Mouse (Mus musculus) erythroblast, embryonic 14.5 days (primary cell): ENCODE measurements around the gene Xpnpep1. TPM values are rescaled to one million over a fixed set of nuclear protein-coding genes. Genes with fewer than 3 reads are reported as not detected.

Source experiments
- H3K27me3 ChIP-seq: 2 replicates; pipeline ENCODE4 v1.6.1; 2012; ENCODE audit warnings: inconsistent platforms; ENCODE audit not compliant: control insufficient read depth
- H3K36me3 ChIP-seq: 2 replicates; pipeline ENCODE4 v1.6.1; 2012; ENCODE audit warnings: mild to moderate bottlenecking, inconsistent platforms; ENCODE audit not compliant: control insufficient read depth
- H3K4me1 ChIP-seq: 2 replicates; pipeline ENCODE4 v1.6.1; 2012; ENCODE audit warnings: inconsistent platforms; ENCODE audit not compliant: control insufficient read depth
- H3K4me3 ChIP-seq: replicated peaks from 2 replicates; pipeline ENCODE3; 2012; ENCODE audit warnings: moderate library complexity, mild to moderate bottlenecking, inconsistent platforms
- H3K9me3 ChIP-seq: 2 replicates; pipeline ENCODE4 v1.6.1; 2012; ENCODE audit warnings: low read length, inconsistent platforms, mixed read lengths; ENCODE audit not compliant: control insufficient read depth
- GATA1 ChIP-seq: IDR thresholded peaks from 2 replicates; pipeline ENCODE4 v1.6.1; 2012; ENCODE audit warnings: low read length, inconsistent platforms, mixed read lengths
- TAL1 ChIP-seq: IDR thresholded peaks from 3 replicates; pipeline ENCODE4 v1.6.1; 2012; ENCODE audit warnings: low read length, inconsistent platforms, mixed read lengths
- polyA plus RNA-seq: library from polyadenylated mRNA; stranded (reverse); fragments of >175 nt; gene quantifications from 2 replicates; pipeline ENCODE4 v1.2.3, GENCODE M21; 2012

The Xpnpep1 gene
- polyA plus RNA-seq, 1 experiment = 5.7 TPM

- no peak overlapping the region for H3K4me3 ChIP-seq
- no peaks in the 10 kb centered on the region for H3K9me3 ChIP-seq
- peaks cover 6% of the 10 kb centered on the region for H3K27me3 ChIP-seq
- TF ChIP-seq GATA1 = no peak
- no peak for TF ChIP-seq TAL1
- no peaks in the 10 kb centered on the region for H3K4me1 ChIP-seq
- H3K36me3 ChIP-seq = no peaks in the 10 kb centered on the region
These were observed 38.5 kb upstream of the Xpnpep1 start for GRCm38 (mm10) chr19:53078271-53079085.

- H3K4me3 ChIP-seq = no peak overlapping the region
- H3K36me3 ChIP-seq = no peaks in the 10 kb centered on the region
- peaks cover 6% of the 10 kb centered on the region for H3K27me3 ChIP-seq
- H3K4me1 ChIP-seq = no peaks in the 10 kb centered on the region
- no peaks in the 10 kb centered on the region for H3K9me3 ChIP-seq
- no peak for TF ChIP-seq GATA1
- no peak for TF ChIP-seq TAL1
These were observed 37.3 kb upstream of the Xpnpep1 start for GRCm38 (mm10) chr19:53077278-53077677.

- H3K4me1 ChIP-seq = no peaks in the 10 kb centered on the region
- no peaks in the 10 kb centered on the region for H3K36me3 ChIP-seq
- H3K27me3 ChIP-seq = peaks cover 6% of the 10 kb centered on the region
- TF ChIP-seq GATA1 = no peak
- TF ChIP-seq TAL1 = no peak
- H3K4me3 ChIP-seq = no peak overlapping the region
- no peaks in the 10 kb centered on the region for H3K9me3 ChIP-seq
These were observed 36.4 kb upstream of the Xpnpep1 start for GRCm38 (mm10) chr19:53076238-53076981.

- no peaks in the 10 kb centered on the region for H3K4me1 ChIP-seq
- peaks cover 4% of the 10 kb centered on the region for H3K27me3 ChIP-seq
These were observed 35.9 kb upstream of the Xpnpep1 start for GRCm38 (mm10) chr19:53075896-53076237.

GRCm38 (mm10) chr19:53074899-53075722 lies 35.1 kb upstream of the Xpnpep1 start:
- Histone ChIP-seq H3K4me1 (no peaks in the 10 kb centered on the region), H3K9me3 (no peaks in the 10 kb centered on the region), H3K36me3 (no peaks in the 10 kb centered on the region), H3K27me3 (peaks cover 3% of the 10 kb centered on the region; the same call in 1 of the 2 replicates), H3K4me3 (no peak overlapping the region)
- TF ChIP-seq TAL1 (no peak), GATA1 (no peak)

More at GRCm38 (mm10) chr19:53075896-53076237, 35.9 kb upstream of the Xpnpep1 start:
- Histone ChIP-seq H3K36me3 (no peaks in the 10 kb centered on the region), H3K9me3 (no peaks in the 10 kb centered on the region), H3K4me3 (no peak overlapping the region)
- no peak for TF ChIP-seq TAL1
- no peak for TF ChIP-seq GATA1

- Histone ChIP-seq H3K9me3 (no peaks in the 10 kb centered on the region), H3K36me3 (no peaks in the 10 kb centered on the region), H3K4me1 (no peaks in the 10 kb centered on the region), H3K27me3 (no peaks in the 10 kb centered on the region), H3K4me3 (no peak overlapping the region)
- no peak for TF ChIP-seq TAL1
- no peak for TF ChIP-seq GATA1
These were observed 33.5 kb upstream of the Xpnpep1 start for GRCm38 (mm10) chr19:53073521-53073920.

GRCm38 (mm10) chr19:53072406-53072805 lies 32.4 kb upstream of the Xpnpep1 start:
- no peaks in the 10 kb centered on the region for H3K27me3 ChIP-seq
- H3K9me3 ChIP-seq = no peaks in the 10 kb centered on the region
- H3K36me3 ChIP-seq = no peaks in the 10 kb centered on the region
- H3K4me1 ChIP-seq = no peaks in the 10 kb centered on the region
- no peak overlapping the region for H3K4me3 ChIP-seq
- TF ChIP-seq TAL1 (no peak), GATA1 (no peak)

- Histone ChIP-seq H3K9me3 (no peaks in the 10 kb centered on the region), H3K4me3 (no peak overlapping the region), H3K27me3 (no peaks in the 10 kb centered on the region), H3K4me1 (peaks cover 1% of the 10 kb centered on the region; the same call in 1 of the 2 replicates), H3K36me3 (no peaks in the 10 kb centered on the region)
- TF ChIP-seq TAL1 = no peak
- no peak for TF ChIP-seq GATA1
These were observed 31.6 kb upstream of the Xpnpep1 start for GRCm38 (mm10) chr19:53071651-53072050.

GRCm38 (mm10) chr19:53070870-53071269 lies 30.9 kb upstream of the Xpnpep1 start:
- no peaks in the 10 kb centered on the region for H3K36me3 ChIP-seq

More at GRCm38 (mm10) chr19:53070870-53071269, 30.9 kb upstream of the Xpnpep1 start:
- Histone ChIP-seq H3K27me3 (no peaks in the 10 kb centered on the region), H3K4me1 (peaks cover 1% of the 10 kb centered on the region; the same call in 1 of the 2 replicates), H3K9me3 (no peaks in the 10 kb centered on the region), H3K4me3 (no peak overlapping the region)
- TF ChIP-seq GATA1 (no peak), TAL1 (no peak)
